ENCODE assay signal across 8 mouse cellular contexts in the genomic region with DNA sequence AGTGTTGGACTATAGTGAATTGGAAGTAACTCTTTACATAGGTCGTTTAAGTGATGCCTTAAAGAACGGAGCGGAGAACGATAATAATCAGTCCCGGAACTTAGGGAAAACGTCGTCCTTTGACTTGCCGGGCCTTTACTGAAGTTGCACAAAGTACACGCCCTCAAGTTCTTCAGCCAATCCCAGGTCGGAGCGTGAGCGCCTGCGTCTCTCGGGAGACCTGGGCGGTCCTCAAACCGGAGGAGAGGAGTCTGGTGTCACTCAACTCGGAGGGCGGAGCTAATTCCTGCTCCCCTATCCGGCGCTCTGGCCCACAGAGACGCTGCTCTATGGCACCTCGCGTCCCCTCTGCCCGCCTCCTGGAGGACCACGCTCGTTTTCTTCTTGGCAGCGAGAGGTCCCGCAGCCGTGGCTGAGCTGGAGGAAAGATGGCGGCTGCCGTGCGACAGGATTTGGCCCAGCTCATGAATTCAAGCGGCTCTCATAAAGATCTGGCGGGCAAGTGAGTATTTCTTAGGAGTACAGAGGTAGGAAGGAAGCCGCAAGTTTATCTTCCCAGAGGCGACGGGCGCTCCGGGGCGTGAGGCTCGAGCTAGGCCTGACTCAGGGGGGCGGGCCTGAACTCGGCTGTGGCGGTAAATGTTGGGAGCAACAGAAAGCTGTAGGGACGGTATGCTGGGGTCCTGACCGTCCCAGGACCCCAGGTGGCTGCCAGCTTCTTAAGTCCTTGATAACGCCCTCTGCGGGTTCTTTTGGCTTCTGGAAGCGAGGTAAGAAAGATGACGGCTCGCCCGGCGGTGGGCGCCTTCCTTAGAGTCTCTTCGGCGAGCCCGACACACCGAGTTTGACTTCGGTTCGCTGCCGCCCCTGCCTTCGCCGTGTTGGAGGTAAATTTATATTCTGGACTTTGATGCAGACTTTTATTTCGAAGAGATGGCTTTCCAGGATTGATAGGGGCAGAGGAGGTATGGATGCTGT. TPM values are rescaled to one million over a fixed set of nuclear protein-coding genes. Genes with fewer than 3 reads are reported as not detected.
DNase-seq lines count a peak whose midpoint lies in the region; ATAC-seq lines count a peak whose summit lies in the region.

A gene (plus strand): TSS at position 261 of the 978 bp plus-strand sequence.

- peak within 1 kb of the TSS; percentile 84 for H3K9ac ChIP-seq in hindbrain, embryonic 12.5 days

- H3K36me3 ChIP-seq in hindbrain, embryonic 12.5 days, result no peaks in the 10 kb centered on the region

- DNase-seq in NIH3T3 (ENCODE audit: low read depth), result peak; percentile 99
- DNase-seq in cerebellum, postnatal 10 days, result peak; percentile 97 to 98
- DNase-seq in frontal cortex, postnatal 10 days (ENCODE audit: low spot score in 2 of 2), result peak; percentile 96 to 97
- peak; percentile 91 to 98 for DNase-seq in layer of hippocampus, postnatal 14 days (ENCODE audit: low spot score in 2 of 2)
- DNase-seq in lung, postnatal 14 days, result peak; percentile 96
- DNase-seq in retina, adult 2 months (ENCODE audit: low read depth, low spot score), result peak; percentile 99
- DNase-seq in thymus, postnatal 36 days, result peak; percentile 96 to 98

- peak within 1 kb of the TSS; percentile 68 for H3K4me2 ChIP-seq in hindbrain, embryonic 12.5 days (replicated peaks)

- H3K4me1 ChIP-seq in hindbrain, embryonic 12.5 days, result peaks cover 15% of the 10 kb centered on the region

- WGBS in hindbrain, embryonic 12.5 days, result under 1% methylated on average over 64 of the region's 64 CpGs

- 0 out of 2 replicates have a peak, but pooled peaks cover 2% of the 10 kb centered on the region for H3K27me3 ChIP-seq in hindbrain, embryonic 12.5 days

- H3K27ac ChIP-seq in hindbrain, embryonic 12.5 days, result peak within 1 kb of the TSS; percentile 81

- peak; percentile 100 for ATAC-seq in hindbrain, embryonic 12.5 days (ENCODE audit: low FRiP score)

- no peaks in the 10 kb centered on the region for H3K9me3 ChIP-seq in hindbrain, embryonic 12.5 days (replicated peaks)

- peak within 1 kb of the TSS; percentile 69 for H3K4me3 ChIP-seq in hindbrain, embryonic 12.5 days

RNA-seq across cellular contexts. Expression of the gene that starts here (rescaled TPM):
- polyA plus RNA-seq in hindbrain, embryonic 12.5 days (2016; fragmentation: Nextera tagmentation; extraction: Ambion mirVana), result 185 and 195 TPM in 2 replicates
- total RNA-seq in layer of hippocampus, postnatal 14 days (2021), result 10 to 100 TPM; 75.5 to 77.9 TPM

Comparison
In these comparisons a context has a peak if more than half of its experiments do, and no peak if none do; other contexts are left out.
1. Peak in every context shown above with its lines: DNase-seq, ATAC-seq, H3K4me3 ChIP-seq and H3K27ac ChIP-seq.